Mouse (Mus musculus) embryo, embryonic 10.5 days (tissue): ENCODE data around the gene Tprn.

Experiments used
- DNase-seq: peaks from one replicate; pipeline ENCODE4 v3.0.0-alpha.2; 2015; ENCODE audit warnings: low spot score

Gene Tprn

DNA sequence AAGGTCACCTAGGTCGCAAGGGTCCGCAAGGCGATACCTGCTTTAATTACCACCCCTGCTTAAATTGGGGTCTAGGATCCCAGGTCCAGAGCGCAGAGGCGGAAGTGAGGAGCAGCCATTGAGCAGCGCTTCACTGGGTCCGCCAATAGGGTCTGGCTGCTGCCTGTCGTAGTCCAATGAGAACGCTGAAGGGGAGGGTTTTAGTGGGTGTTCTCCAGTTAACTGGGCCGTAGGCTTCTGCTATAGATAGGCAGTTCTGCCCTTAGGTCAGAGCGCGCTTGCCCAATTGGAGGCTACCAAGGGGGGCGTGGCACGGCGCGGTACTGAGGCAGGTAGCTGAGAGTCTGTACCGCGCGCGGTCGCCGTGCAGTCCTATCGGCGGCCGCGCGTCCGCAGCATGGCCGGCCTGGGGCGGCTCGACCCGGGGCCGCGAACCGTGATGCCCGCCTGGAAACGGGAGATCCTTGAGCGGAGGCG lies at the start of gene Tprn:
Gene Tprn (plus strand): TSS at position 328 of the 477 bp plus-strand sequence.
- peak; percentile 98 for DNase-seq

DNA sequence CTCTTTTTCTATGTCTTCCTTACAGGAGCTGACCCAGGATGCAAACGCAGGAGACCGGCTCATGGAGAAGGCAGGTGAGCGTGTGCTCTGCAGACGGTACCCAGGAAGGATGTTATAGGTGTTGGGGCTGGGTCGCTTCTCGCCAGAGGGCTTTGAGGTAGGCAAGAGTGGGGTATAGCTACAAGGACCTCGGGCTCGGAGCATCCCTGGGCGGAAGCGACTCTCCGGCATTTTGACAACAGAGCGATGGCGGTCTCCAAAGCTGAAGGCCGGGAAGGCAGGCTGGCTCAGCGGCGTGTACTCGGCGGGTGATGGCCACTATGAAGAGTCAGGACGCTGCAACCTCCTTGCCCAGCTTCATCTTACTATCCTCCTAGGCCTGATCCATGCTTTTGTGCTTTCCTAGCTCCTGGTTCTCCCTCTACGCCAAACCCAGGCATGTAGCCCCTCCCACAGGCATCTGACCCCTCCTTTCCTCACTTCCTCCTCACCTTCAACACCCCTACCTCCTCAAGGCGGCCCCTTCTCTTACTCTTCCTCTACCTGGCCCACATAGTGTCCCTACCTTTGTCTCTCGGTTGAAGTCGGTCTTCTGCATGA lies 49.1 kb upstream of the Tprn start:
- DNase-seq: no peak

DNA sequence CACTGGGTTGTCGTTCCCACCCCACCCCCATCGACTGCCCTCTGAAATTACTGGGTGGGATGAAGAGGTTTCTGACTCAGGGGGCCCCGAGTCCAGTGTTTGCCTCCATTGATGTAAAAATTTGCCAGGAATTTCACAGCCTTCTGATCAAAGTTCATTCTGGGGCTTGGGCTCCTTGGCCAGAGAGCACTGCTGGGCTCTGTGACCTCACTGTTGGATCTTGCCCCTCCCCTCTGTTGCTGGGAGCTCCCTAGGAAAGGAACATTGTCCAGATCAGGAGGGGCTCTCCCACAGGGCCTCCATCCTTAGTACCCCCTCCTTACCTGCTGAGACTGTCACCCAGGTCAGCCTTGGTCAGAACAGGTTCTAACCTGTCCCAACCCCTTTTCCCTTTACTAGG lies 48.0 kb upstream of the Tprn start, which contains the start of gene Stpg3:
Gene Stpg3 (minus strand): TSS at position 194 of the 400 bp plus-strand sequence.
- DNase-seq: no peak

DNA sequence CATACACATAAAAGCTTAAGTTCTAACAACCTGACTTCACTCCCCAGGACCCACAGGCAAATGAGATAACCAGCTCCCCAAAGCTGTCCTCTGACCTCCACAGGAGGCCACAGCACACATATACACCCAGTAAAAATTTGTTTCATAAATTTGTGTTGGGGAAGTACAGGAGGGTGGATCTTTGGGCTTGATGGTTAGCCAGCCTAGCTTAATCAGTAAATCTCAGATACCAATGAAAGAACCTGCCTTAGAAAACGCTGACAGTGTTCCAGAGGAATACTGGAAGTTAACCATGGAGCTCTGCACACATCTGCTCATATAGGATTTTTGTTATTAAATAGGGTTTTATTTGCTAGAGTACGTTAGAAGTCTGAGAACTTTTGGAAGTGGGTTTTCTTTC lies 44.8 kb upstream of the Tprn start:
- DNase-seq: no peak

DNA sequence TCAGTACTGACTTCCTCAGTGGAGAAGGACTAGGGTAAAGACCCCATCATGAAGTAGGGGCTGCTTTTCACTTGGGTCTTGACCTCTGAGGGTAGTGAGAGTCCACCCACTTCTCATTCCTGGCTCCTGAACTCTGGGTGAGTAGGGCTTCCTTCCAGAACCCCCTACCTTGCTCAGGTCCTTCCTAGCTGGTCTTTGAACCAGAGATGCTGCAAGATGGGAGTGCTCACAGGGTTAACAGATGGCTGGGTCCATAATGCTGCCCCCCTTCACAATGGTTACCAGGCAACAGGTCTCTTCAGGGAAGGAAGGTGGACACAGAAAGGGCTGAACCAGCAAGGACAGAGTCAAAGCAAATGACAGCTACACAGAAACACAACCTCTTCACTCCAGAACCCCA lies 44.0 kb upstream of the Tprn start, which contains the start of gene Fam166a:
Gene Fam166a (plus strand): TSS at position 301 of the 400 bp plus-strand sequence.
- DNase-seq: no peak

DNA sequence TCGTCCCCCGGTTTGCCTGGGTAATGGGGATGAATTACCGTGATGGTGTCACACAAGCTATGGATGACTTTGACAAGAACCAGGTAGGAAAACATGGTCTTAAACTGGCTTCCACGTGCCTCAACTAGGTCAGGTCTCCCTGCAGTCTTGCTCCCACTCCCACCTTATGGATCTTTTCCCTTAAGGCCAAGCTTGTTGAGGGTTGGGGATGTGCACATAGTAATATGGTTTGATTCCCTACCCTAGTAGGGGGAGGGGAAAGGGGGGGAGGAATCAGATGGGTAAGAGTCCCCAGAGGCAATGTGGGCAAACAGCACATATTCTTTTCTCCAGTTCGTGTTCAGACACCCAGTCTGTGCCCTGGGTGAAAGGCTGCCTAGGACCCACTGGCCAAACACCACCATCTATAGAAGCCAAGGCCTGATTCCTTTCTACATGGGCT lies 41.1 kb upstream of the Tprn start:
- no peak for DNase-seq

DNA sequence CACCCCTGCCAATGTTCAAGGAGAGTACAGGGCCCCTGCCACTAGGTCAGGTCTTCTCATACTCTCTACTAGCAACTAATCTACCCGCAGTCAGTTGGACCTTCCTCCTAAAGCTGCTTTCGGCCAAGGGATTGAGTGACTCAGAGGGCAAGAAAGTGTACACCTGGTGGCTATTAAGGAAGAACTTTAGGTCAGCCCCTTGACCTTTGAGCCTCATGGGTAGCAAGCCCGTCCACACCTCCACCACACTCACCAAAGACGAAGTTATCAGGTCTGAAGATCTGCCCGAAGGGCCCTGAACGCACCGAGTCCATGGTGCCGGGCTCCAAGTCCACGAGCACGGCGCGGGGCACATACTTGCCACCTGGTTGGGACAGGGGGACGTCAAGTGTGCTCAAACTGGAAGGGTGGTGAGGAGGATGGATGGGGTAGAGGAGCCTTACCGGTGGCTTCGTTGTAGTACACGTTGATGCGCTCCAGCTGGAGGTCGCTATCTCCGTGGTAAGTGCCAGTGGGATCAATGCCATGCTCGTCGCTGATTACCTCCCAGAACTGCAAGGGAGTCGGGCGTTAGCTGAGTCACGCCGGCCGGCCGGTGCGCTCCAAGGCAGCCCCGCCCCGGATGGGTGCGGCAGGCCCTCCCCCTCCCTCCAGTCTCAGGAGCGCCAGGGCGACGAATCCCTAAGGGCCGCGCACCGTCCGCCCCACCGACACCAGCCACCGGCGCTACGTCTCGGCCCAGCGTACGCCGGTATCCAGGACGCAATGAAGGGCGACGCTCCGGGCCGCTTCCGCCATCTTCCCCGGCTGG lies 38.5 kb upstream of the Tprn start:
- peak; percentile 28 for DNase-seq

DNA sequence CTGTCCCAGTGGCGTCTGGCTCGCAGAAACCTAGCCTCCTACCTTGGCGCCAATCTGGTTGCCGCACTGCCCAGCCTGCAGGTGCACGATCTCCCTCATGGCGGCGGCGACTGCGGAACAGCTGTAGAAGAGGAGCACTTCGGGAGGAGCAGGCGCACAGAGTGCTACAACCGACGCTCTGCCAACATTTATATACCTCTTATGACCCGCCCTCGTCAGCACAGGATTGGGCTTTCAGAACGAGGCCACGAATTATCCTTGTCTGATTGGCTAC lies 38.0 kb upstream of the Tprn start, which contains the start of gene Tubb4b:
Gene Tubb4b (minus strand): TSS at position 211 of the 274 bp plus-strand sequence.
- no peak for DNase-seq

DNA sequence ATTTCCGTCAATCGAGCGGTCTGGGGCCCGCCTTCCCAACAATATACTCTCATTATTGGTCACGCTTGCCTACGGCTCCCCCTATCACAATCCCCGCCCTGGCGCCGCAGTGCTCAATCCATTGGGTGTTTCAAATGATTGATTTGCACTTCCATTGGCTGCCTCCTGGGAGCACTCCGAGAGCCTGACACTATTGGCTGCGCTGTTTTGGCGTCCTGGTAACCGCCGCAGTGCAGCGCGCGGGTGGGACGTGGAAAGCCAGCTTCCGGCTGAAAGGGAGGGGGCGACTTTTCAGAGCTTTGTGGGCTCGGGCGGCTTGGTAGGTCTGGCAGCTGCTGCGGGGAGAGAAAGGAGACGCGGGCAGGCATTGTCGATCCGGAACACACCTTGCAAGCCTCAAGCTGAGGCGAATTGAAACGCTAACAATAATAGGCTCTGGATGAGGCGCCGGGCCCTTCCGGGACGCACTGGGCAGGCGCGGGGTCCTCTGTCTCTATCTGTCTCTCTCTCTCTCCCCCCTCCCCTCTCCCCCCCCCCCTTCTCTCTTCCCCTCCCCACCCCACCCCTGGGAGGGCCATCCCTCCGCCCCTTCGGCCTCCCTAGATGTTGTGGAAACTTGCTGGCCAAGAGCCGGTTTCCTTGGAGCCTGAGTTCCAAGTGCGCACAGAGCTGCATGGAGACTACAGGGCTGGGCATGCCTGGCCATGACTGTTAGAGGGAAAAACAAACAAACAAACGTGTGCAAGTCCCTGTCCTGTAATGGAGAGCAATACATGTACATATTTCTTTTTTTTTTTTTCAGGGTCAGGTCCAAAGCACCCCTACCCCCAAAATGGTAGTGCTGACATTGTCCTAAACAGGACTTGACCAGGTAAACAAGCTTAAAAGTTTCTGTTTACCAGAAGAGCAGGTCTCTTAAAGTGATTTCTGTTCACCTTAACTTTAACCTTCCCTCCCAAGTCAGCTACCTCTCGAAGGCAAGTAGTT lies 37.4 kb upstream of the Tprn start:
- DNase-seq: peak; percentile 100

DNA sequence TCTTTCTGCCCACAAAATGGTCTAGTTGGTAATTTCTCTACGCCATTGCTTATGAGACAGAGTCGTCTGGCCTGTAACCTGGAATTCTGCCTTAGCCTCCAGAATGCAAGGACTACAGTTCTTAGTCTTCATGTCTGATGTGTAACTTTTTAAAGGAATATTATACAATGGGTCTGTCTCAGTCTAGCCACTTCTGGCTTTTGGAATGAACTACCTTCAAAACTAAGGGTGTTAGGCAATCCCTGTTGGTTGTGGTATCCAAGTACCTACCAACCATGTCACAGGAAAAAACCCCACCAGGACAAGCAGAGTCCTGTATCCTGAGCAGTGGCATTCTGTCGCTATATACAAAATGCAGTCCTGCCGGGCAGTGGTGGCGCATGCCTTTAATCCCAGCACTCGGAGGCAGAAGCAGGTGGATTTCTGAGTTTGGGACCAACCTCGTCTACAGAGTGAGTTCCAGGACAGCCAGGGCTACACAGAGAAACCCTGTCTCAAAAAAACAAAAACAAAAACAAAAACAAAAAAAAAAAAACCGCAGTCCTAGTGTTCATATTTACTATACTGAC lies 36.5 kb upstream of the Tprn start:
- DNase-seq: no peak

DNA sequence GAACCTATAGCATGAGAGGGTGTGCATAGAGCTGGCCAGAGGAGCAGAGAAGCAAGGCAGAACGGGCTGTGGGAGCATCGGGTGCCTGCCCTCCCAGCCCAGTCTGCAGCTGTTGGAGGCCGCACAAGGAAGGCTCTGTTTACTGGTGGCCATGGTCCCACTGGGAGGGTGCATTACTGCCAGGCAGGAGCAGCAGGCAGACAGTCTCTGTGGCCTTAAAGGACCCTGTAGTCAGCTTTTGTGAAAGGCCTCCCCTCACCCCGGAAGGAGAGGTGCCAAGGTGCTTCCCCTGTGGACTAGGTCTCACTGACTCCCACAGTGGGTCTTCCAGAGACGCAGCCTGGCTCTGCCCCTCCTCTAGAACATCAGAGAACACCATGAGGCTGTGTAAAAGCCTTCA lies 35.6 kb upstream of the Tprn start:
- DNase-seq: no peak

DNA sequence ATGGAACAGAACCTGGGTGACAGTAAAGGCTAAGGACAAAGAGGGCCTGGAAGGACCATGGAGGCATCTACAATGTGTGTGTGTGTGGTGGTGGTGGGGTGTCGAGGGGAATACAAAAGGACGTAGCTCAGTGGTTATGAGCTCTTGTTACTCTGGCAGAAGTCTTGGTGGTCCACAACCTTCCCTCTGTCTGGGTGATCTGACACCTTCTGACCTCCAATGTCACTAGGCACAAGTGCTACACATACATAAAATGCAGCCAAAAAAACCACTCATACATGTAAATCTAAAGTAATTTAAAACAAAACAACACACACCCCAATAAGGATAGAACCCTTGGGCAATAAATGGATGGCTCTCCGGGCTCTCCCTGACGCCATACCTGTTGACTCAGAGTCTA lies 35.0 kb upstream of the Tprn start:
- DNase-seq: no peak

DNA sequence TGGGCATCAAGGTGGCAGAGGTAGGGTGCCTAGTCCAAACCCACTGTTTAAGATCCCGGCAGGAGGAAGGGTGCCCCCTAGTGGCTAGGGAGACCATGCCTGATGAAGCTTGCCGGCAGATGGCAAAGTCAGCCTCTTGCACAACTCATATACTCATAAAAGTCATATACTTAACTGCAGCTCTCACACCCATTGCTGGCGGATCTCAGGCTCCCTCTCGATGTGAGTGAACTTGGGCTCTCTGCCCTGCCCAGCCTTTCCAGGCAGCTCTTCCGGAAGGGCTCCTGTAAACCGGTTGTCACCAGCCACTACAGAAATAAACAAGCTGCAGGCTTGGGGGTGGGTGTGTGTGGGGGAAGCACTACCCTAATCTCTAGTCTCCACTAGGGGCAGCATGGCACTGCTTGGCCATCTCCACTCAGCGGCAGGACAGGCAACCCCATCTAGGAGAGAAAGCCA lies 34.0 kb upstream of the Tprn start:
- DNase-seq: peak; percentile 92

DNA sequence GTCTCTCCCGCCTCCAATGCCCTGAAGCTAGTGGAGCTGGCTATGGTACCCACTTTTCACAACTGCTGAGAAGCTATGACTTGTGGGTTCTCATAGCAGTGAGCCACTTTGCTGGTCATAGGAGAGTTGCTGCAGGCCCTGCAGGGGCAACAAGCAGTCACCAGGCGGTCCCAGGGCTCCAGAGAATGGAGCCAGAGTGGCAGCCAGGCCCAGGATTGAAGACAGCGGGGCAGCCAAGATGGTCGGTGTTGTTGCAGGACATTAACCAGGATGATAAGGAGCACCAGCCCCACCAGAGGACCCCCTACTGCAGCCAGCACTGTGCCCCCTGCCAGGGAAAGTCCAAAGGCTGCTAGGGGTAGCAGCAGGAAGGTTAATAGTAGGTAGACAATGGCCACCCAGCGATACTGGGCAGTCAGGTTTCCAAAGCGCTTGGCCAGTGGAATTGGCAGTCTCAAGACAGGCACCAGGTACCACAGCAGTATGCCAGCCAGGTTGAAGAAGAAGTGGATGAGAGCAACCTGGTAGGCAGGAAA lies 33.4 kb upstream of the Tprn start:
- DNase-seq: no peak

DNA sequence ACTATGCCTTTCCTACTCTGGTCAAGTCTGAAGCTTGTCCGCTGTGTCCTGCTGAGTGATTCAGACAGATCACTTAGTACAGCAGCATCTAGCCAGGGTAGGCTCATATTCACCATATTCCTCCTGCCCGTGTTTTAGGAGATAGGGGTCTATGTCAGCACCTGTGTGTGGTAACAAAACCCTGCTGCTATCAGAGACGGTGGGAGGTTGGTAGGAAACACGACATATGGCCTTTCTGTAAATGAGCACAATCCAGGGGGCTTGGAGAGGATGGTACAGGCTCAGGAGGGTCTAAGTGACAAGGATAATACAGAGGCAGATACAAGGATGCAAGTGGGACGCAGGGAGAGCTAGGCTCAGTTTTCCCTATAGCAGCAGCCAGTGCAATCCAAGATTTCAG lies 32.8 kb upstream of the Tprn start:
- DNase-seq: no peak

DNA sequence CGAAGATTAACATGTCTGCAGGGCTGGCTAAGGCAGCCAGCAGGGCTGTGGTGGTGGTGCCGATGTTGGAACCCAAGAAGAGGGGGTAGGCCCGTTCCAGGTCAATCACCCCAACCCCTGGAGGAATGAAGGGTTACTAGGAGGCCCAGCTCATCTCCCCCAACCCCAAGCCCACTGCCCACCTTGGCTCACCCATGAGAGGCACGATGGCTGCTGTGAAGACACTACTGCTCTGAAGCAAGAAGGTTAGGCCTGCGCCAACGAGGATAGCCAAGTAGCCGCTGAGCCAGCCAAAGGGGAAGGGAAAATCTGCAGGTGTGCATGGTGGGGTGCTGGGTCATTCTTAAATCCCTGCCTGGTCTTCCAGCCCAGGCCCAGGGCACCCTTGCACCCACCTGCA lies 31.8 kb upstream of the Tprn start:
- DNase-seq: no peak

DNA sequence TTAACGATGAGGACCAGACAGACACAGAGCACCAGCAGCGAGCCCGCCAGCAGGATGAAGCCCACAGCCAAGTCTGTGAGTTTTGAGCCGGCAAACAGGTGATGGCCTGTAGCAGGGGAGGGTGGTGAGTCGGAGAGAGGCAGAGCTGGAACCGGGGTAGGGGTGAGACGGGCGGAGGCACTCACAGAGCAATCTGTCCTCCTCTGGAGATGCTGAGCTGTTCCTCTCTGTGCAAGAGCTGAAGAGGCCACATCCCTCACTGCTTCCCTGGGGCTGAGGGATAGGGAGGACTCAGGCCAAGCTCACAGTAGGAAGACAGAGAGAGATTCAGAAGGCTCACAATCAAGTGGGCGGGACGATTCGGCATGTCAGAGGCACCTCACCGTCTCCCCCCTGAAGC lies 31.4 kb upstream of the Tprn start:
- no peak for DNase-seq

DNA sequence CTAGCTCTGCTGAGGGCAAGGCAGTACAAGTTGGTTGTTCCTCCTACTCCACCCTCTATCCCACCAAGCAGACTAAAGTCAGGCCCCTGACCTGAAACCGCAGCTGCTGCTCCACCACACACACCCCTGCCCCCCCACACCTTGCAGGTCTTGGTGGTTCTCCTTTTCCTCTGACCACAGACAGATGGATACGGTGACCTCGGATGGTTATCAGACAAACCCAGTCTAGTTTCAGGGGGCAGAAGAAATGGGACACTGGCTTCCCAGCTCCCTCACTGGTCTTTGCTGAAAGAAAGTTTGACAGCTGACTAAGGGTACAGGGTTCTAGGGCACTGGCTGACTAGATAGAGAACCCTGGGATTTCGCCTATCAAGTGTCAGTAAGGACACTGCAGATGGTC lies 29.0 kb upstream of the Tprn start:
- DNase-seq: no peak

DNA sequence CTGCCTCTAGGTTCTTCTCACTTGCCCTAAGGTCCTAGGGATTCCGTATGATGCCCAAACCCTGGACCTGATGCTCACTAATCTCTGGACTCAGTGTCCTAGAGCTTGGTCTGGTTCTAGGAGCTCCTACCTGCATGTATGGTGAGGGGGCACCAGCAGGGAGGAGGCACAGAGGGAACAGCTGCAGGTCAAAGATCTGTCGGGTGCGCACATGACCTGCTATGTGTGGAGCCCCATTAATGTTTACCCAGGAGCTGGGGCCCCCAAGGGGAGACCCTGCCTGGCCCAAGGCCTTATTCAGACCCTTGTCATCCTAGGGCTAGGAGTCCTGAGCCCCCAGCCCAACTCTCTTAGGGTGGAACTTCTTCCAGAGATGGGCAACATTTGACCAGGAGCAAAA lies 28.4 kb upstream of the Tprn start, which contains the start of gene Slc34a3:
Gene Slc34a3 (minus strand): TSS at position 315 of the 400 bp plus-strand sequence.
- DNase-seq: no peak

DNA sequence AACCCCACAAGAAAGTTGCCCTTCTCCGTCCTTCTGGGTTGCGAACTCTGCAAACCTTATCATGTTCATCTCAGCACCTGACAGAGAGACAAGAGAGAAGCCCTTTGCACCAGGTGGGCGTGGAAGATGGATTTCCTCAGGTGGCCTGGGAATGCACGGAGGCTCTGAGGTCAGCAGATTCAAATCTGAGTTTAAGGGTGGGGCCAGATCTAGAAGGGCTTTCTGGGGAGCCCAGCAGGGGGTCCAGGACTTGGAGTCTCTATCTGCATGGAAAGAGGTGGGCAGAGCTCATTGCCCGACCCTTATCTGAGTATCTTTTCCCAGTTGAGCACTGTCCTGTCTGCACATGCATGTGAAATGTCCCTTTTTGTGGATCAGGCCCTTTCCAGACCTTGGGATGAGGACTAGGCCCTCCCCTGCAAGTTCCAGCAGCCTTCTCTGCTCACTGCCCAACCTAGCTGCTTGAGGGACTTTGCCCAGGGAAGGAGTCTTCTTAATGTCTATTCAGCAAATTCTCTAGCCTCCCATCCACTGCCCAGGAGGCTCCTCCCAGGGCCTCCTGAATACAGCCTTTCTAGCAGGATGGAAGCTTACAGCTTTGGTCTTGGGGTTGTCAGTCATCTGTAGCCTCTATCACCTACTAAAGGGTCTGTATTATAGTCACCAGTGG lies 27.7 kb upstream of the Tprn start:
- no peak for DNase-seq

DNA sequence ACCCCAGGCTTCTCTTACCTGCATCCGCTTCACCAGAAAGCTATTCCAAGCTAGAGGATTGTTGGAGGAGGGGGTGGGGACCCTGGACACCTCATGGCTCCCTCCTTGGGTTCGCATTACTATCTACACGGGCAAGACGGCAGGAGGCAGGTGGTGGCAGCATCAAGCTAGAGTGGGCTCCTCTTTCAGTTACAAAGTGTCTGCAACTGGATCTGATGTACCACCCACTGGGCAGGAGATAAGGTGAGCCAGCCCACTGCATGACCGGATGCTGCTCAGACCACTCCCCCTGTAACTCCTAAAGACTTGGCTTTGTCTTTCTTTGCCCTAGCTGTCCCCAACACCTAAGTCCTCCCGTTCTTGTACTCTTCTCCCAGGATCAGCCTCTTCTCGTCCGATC lies 25.8 kb upstream of the Tprn start, which contains the start of gene Rnf224:
Gene Rnf224 (minus strand): TSS at position 174 of the 400 bp plus-strand sequence.
- no peak for DNase-seq
